Mouse (Mus musculus) myocyte (in vitro differentiated cells): ENCODE data around the gene Rnf181. TPM values are rescaled to one million over a fixed set of nuclear protein-coding genes. Genes with fewer than 3 reads are reported as not detected.

Source experiments
- H3K27me3 ChIP-seq: one replicate; pipeline ENCODE4 v1.6.1; 2011; ENCODE audit not compliant: control insufficient read depth, insufficient read depth, insufficient read length
- H3K36me3 ChIP-seq: one replicate; pipeline ENCODE4 v1.6.1; 2011; ENCODE audit not compliant: control insufficient read depth, insufficient read depth
- H3K4me2 ChIP-seq: one replicate; pipeline ENCODE4 v1.6.1; 2011; ENCODE audit warnings: low read depth, control low read depth
- H3K4me3 ChIP-seq: one replicate; pipeline ENCODE4 v1.5.1; 2011; ENCODE audit warnings: mild to moderate bottlenecking, control low read depth, moderate library complexity
- H3K79me2 ChIP-seq: one replicate; pipeline ENCODE4 v1.6.1; 2011; ENCODE audit not compliant: control insufficient read depth, insufficient read depth
- H3ac ChIP-seq: one replicate; pipeline ENCODE4 v1.6.1; 2011; ENCODE audit not compliant: control insufficient read depth, insufficient read length
- CEBPB ChIP-seq: IDR thresholded peaks from 2 replicates; pipeline ENCODE4 v1.6.1; 2011; ENCODE audit warnings: mild to moderate bottlenecking, moderate library complexity; ENCODE audit not compliant: poor library complexity, insufficient read depth, severe bottlenecking
- E2F4 ChIP-seq: IDR thresholded peaks from one replicate; pipeline ENCODE4 v1.6.1; 2011; ENCODE audit warnings: mild to moderate bottlenecking, control low read depth, moderate library complexity; ENCODE audit not compliant: insufficient read depth
- MAX ChIP-seq: IDR thresholded peaks from one replicate; pipeline ENCODE4 v1.6.1; 2011; ENCODE audit warnings: low read depth, mild to moderate bottlenecking, control low read depth
- MYOD1 ChIP-seq, 3 experiments: IDR thresholded peaks; one replicate each; pipeline ENCODE4 v1.6.1; 2011; ENCODE audit warnings: control low read depth in 2 of 3, low read depth in 2 of 3, mild to moderate bottlenecking in 2 of 3, moderate library complexity in 1 of 3; ENCODE audit not compliant: insufficient read length in 2 of 3, control insufficient read depth in 1 of 3
- MYOG ChIP-seq, 3 experiments: IDR thresholded peaks; one replicate each; pipeline ENCODE4 v1.6.1; 2011; ENCODE audit warnings: control low read depth in 2 of 3, low read depth in 2 of 3, mild to moderate bottlenecking in 2 of 3; ENCODE audit not compliant: insufficient read length in 2 of 3, control insufficient read depth in 1 of 3, insufficient read depth in 1 of 3
- POLR2A ChIP-seq: IDR thresholded peaks from one replicate; pipeline ENCODE4 v1.6.1; 2011; ENCODE audit warnings: low read depth, mild to moderate bottlenecking, control low read depth, moderate library complexity; ENCODE audit not compliant: insufficient read length
- POLR2AphosphoS2 ChIP-seq: IDR thresholded peaks from one replicate; pipeline ENCODE4 v1.6.1; 2011; ENCODE audit warnings: low read depth, control low read depth; ENCODE audit not compliant: insufficient read length
- REST ChIP-seq: IDR thresholded peaks from one replicate; pipeline ENCODE4 v1.6.1; 2011; ENCODE audit warnings: mild to moderate bottlenecking, control low read depth, moderate library complexity; ENCODE audit not compliant: insufficient read depth, insufficient read length
- SRF ChIP-seq: IDR thresholded peaks from one replicate; pipeline ENCODE4 v1.6.1; 2011; ENCODE audit warnings: low read depth; ENCODE audit not compliant: control insufficient read depth, insufficient read length
- TCF12 ChIP-seq: IDR thresholded peaks from one replicate; pipeline ENCODE4 v1.6.1; 2011; ENCODE audit warnings: mild to moderate bottlenecking, control low read depth; ENCODE audit not compliant: poor library complexity, insufficient read depth, severe bottlenecking
- TCF3 ChIP-seq: IDR thresholded peaks from one replicate; pipeline ENCODE4 v1.6.1; 2011; ENCODE audit warnings: low read depth, control low read depth; ENCODE audit not compliant: insufficient read length
- USF1 ChIP-seq: IDR thresholded peaks from one replicate; pipeline ENCODE4 v1.6.1; 2011; ENCODE audit warnings: low read depth, mild to moderate bottlenecking, control low read depth, moderate library complexity
- polyA plus RNA-seq: library from polyadenylated mRNA; unstranded; fragments of >200 nt; fragmentation: generic; extraction: Trizol; gene quantifications from one replicate; pipeline ENCODE4 v1.2.1, GENCODE M21; 2012; ENCODE audit warnings: missing spikeins

Gene Rnf181
- polyA plus RNA-seq, 1 experiment = 169 TPM

DNA sequence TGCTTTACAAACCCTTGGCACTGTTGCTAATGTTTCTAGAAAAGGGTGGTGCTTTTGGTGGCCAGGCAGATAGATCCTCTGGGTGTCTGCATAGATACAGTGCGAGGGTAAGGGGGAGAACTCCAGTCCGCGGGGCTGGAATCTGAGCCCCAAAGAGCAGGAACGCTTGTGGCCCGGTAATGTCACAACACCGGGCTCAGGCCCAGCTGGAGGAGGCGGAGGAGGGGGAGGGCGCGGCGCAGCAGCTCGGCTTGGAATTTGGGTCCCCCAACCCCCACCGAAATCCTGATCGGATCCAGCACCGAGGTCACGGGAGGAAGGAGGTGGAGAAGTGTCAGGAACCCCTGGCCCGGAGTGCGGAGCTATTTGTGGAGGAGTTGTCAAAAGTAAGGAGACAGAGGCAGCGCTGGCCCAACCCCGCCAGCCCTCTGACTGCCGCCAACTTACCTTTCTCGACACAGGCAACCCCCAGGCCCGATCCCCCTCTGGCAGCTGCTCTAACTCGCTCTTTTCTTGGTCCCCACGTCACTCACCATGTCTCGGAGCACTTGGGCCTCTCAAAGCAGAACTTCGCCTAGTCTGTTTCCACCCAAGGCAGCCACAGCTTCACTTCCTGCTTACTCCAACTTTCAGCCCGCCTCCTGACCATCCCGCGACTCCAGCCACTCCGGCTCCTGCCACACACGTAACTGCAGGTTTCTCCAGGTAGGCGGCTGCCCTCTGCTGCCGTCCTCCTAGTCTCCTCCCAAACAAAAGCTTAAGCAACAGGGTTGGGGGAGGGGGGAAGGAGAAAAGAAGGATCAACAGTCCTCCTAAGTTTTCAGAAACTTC is 23.4 kb upstream of the Rnf181 start, which contains the start of gene Vamp8:
TSS of gene Vamp8 (minus strand) at position 763 of the 831 bp plus-strand sequence.
- Histone ChIP-seq H3ac (peak within 1 kb of the TSS; percentile 32), H3K36me3 (peaks cover 3% of the 10 kb centered on the region), H3K79me2 (no peaks in the 10 kb centered on the region), H3K4me2 (peak within 1 kb of the TSS; percentile 79), H3K4me3 (peak within 1 kb of the TSS; percentile 80), H3K27me3 (no peaks in the 10 kb centered on the region)
- no peak for TF ChIP-seq REST
- TF ChIP-seq TCF12 = no peak
- TF ChIP-seq E2F4 = no peak
- TF ChIP-seq SRF = no peak
- TF ChIP-seq CEBPB = peak; percentile 22; the same call in 1 of the 2 replicates
- peak; percentile 27 for TF ChIP-seq POLR2AphosphoS2
- no peak for TF ChIP-seq MAX
- no peak for TF ChIP-seq USF1
- peak; percentile 39 for TF ChIP-seq POLR2A
- TF ChIP-seq TCF3 = no peak
- peak in 1 of 3 experiments; percentile 76 for TF ChIP-seq MYOG (IDR thresholded peaks at IDR 0.05; ENCODE audit: control insufficient read depth in 1 of 3, insufficient read depth in 1 of 3, insufficient read length in 2 of 3, low read depth in 2 of 3)
- peak in 2 of 3 experiments; percentile 16 to 56 for TF ChIP-seq MYOD1 (IDR thresholded peaks at IDR 0.05; ENCODE audit: control insufficient read depth in 1 of 3, insufficient read length in 2 of 3, low read depth in 2 of 3)

DNA sequence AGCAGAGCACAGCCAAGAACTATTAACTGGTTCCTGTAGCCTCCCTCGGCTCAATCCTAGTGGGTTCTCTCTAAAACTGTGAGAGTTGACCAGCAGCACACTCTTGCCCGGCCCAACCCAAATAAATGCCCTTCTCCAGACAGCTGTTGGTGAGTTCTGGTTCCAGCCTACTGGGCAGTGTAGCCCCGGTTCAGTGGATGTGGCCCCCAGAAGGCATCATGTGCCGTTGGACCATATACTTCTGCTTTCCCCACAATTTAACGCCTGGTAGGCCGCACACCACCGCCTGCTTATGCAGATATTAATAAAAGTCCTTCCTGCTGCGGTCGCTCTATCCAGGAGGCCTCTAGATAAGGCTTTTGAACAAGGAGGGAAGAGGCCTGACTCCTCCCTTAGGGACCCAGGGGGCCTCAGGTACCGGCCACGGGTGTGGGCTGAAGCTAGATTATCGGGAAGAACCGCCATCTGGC is 22.8 kb upstream of the Rnf181 start:
- Histone ChIP-seq H3ac (peak overlapping the region; percentile 32), H3K4me3 (peak overlapping the region; percentile 80), H3K36me3 (peaks cover 3% of the 10 kb centered on the region), H3K4me2 (peak overlapping the region; percentile 79), H3K79me2 (no peaks in the 10 kb centered on the region), H3K27me3 (no peaks in the 10 kb centered on the region)
- no peak for TF ChIP-seq SRF
- no peak for TF ChIP-seq TCF12
- no peak for TF ChIP-seq CEBPB
- peak in 1 of 3 experiments; percentile 55 for TF ChIP-seq MYOD1 (IDR thresholded peaks at IDR 0.05; ENCODE audit: control insufficient read depth in 1 of 3, insufficient read length in 2 of 3, low read depth in 2 of 3)
- no peak for TF ChIP-seq MAX
- TF ChIP-seq MYOG (IDR thresholded peaks at IDR 0.05; ENCODE audit: control insufficient read depth in 1 of 3, insufficient read depth in 1 of 3, insufficient read length in 2 of 3, low read depth in 2 of 3) = no peak
- no peak for TF ChIP-seq E2F4
- TF ChIP-seq POLR2A = no peak
- no peak for TF ChIP-seq POLR2AphosphoS2

DNA sequence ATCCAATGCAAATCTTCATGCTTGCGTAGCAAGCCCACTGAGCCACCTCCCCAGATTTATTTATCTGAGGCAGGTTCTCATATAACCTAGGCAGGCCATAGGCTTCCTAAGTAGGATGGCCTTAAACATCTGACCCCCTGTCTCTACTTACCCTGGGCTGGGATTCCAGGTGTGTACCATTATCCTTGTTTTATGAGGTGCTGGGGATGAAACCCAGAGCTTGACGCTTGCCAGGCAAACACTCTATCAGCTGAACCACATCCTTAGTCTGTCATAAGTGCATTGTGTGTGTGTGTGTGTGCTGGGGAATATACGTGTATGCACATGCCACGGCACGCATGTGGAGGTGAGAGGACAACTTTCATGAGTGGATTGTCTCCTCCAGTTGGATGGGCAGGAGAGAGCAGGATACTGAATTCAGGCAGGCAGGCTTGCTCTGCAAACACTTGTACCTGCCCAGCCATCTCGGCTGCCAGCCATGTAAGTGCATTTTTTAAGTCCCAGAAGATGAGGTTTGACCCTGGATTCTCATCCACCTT is 22.1 kb upstream of the Rnf181 start:
- H3ac ChIP-seq = no peak overlapping the region
- peak overlapping the region; percentile 80 for H3K4me3 ChIP-seq
- TF ChIP-seq TCF12 = no peak
- no peak for TF ChIP-seq MYOD1 (IDR thresholded peaks at IDR 0.05; ENCODE audit: control insufficient read depth in 1 of 3, insufficient read length in 2 of 3, low read depth in 2 of 3)
- no peak for TF ChIP-seq POLR2A
- no peak for TF ChIP-seq MYOG (IDR thresholded peaks at IDR 0.05; ENCODE audit: control insufficient read depth in 1 of 3, insufficient read depth in 1 of 3, insufficient read length in 2 of 3, low read depth in 2 of 3)
- TF ChIP-seq TCF3 = no peak
- TF ChIP-seq USF1 = no peak
- TF ChIP-seq POLR2AphosphoS2 = no peak
- TF ChIP-seq REST = no peak
- TF ChIP-seq CEBPB = no peak
- TF ChIP-seq MAX = no peak
- no peak for TF ChIP-seq E2F4
- no peak for TF ChIP-seq SRF
- H3K4me2 ChIP-seq = peak overlapping the region; percentile 79
- peaks cover 3% of the 10 kb centered on the region for H3K36me3 ChIP-seq
- no peaks in the 10 kb centered on the region for H3K79me2 ChIP-seq
- H3K27me3 ChIP-seq = no peaks in the 10 kb centered on the region

DNA sequence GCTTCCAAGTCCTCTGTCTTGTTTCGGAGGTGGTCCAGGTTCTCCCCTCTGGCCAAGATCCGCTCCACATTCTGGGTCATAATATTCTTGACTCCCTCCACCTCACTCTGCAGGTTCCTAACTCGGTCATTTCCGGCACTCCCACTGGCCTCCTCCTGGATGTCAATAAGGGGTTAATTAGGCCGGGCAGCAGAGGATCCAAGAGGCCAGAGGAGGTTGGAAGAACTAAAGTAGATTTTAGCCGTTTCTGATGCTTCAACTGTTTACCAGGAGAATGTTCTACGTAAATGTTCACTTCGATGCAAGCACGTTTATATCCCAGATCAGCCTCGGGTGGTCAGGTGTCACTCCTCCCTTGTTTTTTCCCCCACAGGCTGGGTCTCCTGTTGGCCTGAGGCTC is 21.5 kb upstream of the Rnf181 start:
- Histone ChIP-seq H3K79me2 (no peaks in the 10 kb centered on the region), H3ac (no peak overlapping the region), H3K36me3 (peaks cover 3% of the 10 kb centered on the region), H3K27me3 (no peaks in the 10 kb centered on the region), H3K4me2 (no peak overlapping the region), H3K4me3 (no peak overlapping the region)
- TF ChIP-seq TCF12 = no peak
- no peak for TF ChIP-seq SRF
- no peak for TF ChIP-seq REST
